Mouse (Mus musculus) megakaryocyte, adult 5-6 weeks (primary cell): Measurements from ENCODE around the gene Slfn9. TPM values are rescaled to one million over a fixed set of nuclear protein-coding genes. Genes with fewer than 3 reads are reported as not detected.
"Not testable (repeated sequence)": the region's sequence is repeated elsewhere in the genome, so short reads cannot be mapped to it uniquely, and the experiment has no call there.

Experiments used
- ATAC-seq: 2 replicates; pipeline ENCODE4 v1.8.0; 2016; ENCODE audit warnings: mild to moderate bottlenecking, inconsistent platforms; ENCODE audit not compliant: poor library complexity, severe bottlenecking
- total RNA-seq, 2 experiments: library from RNA; stranded (forward) in 1 of 2; stranded (reverse) in 1 of 2; fragments of 153-499, 151-499 nt in 1 of 2; fragments of 221-1000, 200-1000 nt in 1 of 2; gene quantifications; 2 replicates each; pipeline versions ENCODE4 v1.2.3 to v1.2.4; 2015 to 2017

Slfn9 gene
- total RNA-seq, 2 experiments from 2014 or later = 39.5 to 40.0 TPM

GRCm38 (mm10) chr11:82959613-82960012 lies 32.0 kb downstream of the Slfn9 start:
- peak; percentile 56; the same call in 1 of the 2 replicates for ATAC-seq

GRCm38 (mm10) chr11:82956925-82957324 lies 34.7 kb downstream of the Slfn9 start:
- no peak for ATAC-seq

- no peak for ATAC-seq
Observed at GRCm38 (mm10) chr11:82954631-82955030, 37.0 kb downstream of the Slfn9 start.

- peak; percentile 94 for ATAC-seq
Observed at GRCm38 (mm10) chr11:82952612-82953542, 38.8 kb downstream of the Slfn9 start.

- ATAC-seq = peak; percentile 57
Observed at GRCm38 (mm10) chr11:82951865-82952611, 39.6 kb downstream of the Slfn9 start.

DNA sequence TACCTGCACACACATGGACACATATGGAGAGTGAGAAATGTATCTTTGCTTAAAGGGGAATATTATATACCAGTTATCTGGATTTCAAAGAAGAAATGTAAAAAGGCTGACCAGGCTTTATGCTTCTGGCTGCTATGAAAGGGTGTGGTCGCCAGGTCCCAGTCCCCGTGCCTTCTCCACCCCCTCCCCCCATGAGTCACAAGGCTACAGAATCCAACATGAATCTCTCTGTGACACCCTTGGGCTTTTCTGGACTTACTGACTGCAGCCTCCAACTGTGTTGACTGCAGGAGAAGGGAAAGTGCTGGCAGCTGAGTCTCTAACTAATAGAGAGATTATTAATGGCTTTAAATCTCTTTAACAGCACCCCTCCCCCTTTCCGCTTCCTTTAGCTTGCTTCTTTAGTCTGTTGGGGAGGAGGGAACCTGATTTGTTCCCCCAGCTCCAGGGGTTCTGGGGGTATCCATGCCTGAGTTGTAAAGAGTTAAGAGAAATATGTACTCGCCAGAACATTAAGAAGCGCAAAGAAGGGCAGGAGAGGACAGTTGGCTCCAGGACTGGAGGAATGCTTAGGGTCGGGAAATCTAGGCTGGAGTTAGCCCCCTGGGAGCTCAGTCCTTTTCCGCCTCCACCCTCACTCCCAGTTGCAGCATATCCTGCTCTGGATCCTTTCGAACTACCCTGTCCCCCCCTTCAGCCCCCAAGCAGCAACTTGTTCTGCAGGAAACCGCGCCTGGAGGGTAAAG lies 40.7 kb downstream of the Slfn9 start, which contains the start of gene Slfn5:
Slfn5 (plus strand) TSS at position 614 of the 746 bp plus-strand sequence.
- no peak for ATAC-seq

DNA sequence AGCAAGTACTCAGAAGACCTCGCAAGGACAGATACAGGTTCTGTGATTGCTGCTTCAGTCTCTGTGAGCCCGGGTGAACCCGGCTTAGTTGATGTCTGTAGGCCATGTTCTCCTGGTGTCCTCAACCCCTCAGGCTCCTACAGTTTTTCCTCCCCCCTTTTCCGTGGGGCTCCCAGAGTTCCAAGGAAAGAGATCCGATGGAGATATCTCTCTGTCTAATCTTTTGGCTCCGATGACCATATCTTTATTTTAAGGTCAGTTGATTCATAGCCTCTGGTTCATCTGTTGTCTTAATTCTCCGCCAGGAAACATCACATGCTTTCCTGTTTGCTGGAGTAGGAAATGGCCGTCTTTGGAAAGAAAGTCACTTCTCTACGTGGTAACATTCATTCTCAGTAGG lies 42.6 kb downstream of the Slfn9 start:
- ATAC-seq = no peak

- ATAC-seq = no peak
Observed at GRCm38 (mm10) chr11:82947457-82947856, 44.2 kb downstream of the Slfn9 start.

DNA sequence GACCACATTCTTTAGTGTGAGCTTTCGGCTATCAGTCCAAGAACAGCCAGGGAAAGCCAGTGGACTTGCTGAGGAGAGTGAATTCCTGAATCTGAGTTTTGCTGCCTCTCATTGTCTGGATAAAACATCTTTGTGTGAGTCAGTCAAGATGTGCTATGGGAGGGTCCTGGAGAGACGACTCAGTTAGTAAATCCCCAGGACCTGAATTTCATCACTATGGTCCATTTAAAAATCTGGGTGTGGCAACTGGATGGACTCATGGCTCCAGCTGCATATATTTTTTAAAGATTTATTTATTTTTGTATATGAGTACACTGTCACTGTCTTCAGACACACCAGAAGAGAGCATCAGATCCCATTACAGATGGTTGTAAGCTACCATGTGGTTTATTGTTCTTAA lies 46.0 kb downstream of the Slfn9 start:
- ATAC-seq = no peak

- ATAC-seq = no peak
Observed at GRCm38 (mm10) chr11:82943336-82943735, 48.3 kb downstream of the Slfn9 start.

DNA sequence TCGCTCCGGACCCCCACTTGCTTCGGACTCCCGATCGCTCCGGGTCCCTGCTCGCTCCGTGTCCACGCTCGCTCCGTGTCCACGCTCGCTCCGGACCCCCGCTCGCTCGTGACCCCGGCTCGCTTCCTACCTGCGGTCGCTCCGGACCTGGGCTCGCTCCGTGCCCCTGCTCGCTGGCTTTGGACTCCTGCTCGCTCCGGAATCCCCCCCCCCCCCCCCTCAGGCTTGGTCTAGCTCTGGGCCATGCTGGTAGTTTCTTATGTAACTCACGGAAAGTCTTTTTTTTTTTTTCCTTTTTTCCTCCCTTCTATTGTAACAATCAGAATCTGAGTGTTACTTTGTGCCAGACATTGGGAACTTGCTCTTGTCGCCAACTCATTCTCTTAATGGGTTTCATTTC lies 58.4 kb downstream of the Slfn9 start:
- no peak for ATAC-seq

GRCm38 (mm10) chr11:82931671-82932450 lies 59.8 kb downstream of the Slfn9 start:
- not testable (repeated sequence) for ATAC-seq

GRCm38 (mm10) chr11:82931161-82931560 lies 60.5 kb downstream of the Slfn9 start:
- not testable (repeated sequence) for ATAC-seq

- ATAC-seq = not testable (repeated sequence)
Observed at GRCm38 (mm10) chr11:82930391-82930955, 61.2 kb downstream of the Slfn9 start.

DNA sequence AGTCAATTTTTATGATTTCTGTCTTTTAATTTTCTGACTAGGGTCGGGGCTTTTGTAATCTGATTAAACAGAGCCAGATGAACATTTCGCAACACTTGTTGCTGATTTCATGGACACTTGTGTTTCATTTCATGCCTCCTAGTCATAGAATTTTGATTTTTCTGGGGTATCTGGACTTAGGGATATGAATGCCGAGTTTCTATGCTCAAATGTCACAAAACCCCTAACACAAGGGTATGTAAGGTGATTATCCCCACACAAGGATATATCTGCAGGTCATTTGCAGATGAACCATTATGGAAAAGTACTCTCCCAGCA lies 62.0 kb downstream of the Slfn9 start:
- no peak for ATAC-seq

- ATAC-seq = no peak
Observed at GRCm38 (mm10) chr11:82928897-82929632, 62.6 kb downstream of the Slfn9 start.
